Mouse (Mus musculus) hindbrain, embryonic 16.5 days (tissue): ENCODE measurements around the gene Stpg2. TPM values are rescaled to one million over a fixed set of nuclear protein-coding genes. Genes with fewer than 3 reads are reported as not detected.

Experiments
- ATAC-seq: fragments of 200-750 bp; cut with Nextera tagmentation; 2 replicates; pipeline ENCODE4 v1.8.0; 2017; ENCODE audit warnings: moderate TSS enrichment, moderate library complexity
- H3K27ac ChIP-seq: fragments of 300-500 bp; sonication (generic); 2 replicates; pipeline ENCODE4 v1.5.1; 2014; ENCODE audit warnings: low read depth, mild to moderate bottlenecking, control low read depth, low read length, moderate library complexity
- H3K27me3 ChIP-seq: fragments of 300-500 bp; sonication (generic); replicated peaks from 2 replicates; pipeline ENCODE4 v1.6.1; 2014; ENCODE audit warnings: low read length; ENCODE audit not compliant: control insufficient read depth, insufficient read depth
- H3K36me3 ChIP-seq: fragments of 300-500 bp; sonication (generic); 2 replicates; pipeline ENCODE4 v1.6.1; 2014; ENCODE audit warnings: mild to moderate bottlenecking, low read length, moderate library complexity, mixed read lengths; ENCODE audit not compliant: control insufficient read depth, insufficient read depth
- H3K4me1 ChIP-seq: fragments of 300-500 bp; sonication (generic); 2 replicates; pipeline ENCODE4 v1.6.1; 2014; ENCODE audit warnings: low read depth, low read length; ENCODE audit not compliant: control insufficient read depth, insufficient read depth
- H3K4me2 ChIP-seq: fragments of 300-500 bp; sonication (generic); 2 replicates; pipeline ENCODE4 v1.6.1; 2014; ENCODE audit warnings: mild to moderate bottlenecking, low read length, control low read depth, moderate library complexity
- H3K4me3 ChIP-seq: fragments of 300-500 bp; sonication (generic); 2 replicates; pipeline ENCODE4 v1.5.1; 2014; ENCODE audit warnings: mild to moderate bottlenecking, low read length, control low read depth, moderate library complexity
- H3K9ac ChIP-seq: fragments of 300-500 bp; sonication (generic); 2 replicates; pipeline ENCODE4 v1.6.1; 2014; ENCODE audit warnings: low read depth, mild to moderate bottlenecking, control low read depth, low read length, moderate library complexity
- H3K9me3 ChIP-seq: fragments of 300-500 bp; sonication (generic); 2 replicates; pipeline ENCODE4 v1.6.1; 2014; ENCODE audit warnings: mild to moderate bottlenecking, low read length, moderate library complexity; ENCODE audit not compliant: control insufficient read depth
- WGBS: fragments of 180-500 bp; shearing (Covaris S2); extraction: QIAGEN DNeasy Blood & Tissue Kit; methylation state at CpG from one replicate; pipeline ENCODE4 v1.1.7; 2014; 5-methylcytosine and 5-hydroxymethylcytosine counted together
- polyA plus RNA-seq: library from polyadenylated mRNA; unstranded; fragments of >200 nt; fragmentation: Nextera tagmentation; extraction: Ambion mirVana; gene quantifications from 2 replicates; pipeline ENCODE4 v1.2.1, GENCODE M21; 2015

The Stpg2 gene
- polyA plus RNA-seq: not detected in 2 replicates

GRCm38 (mm10) chr3:139205444-139205998, at the start of gene Stpg2:
Gene Stpg2 (plus strand): TSS chr3:139205694.
- Histone ChIP-seq H3K9ac (peak within 1 kb of the TSS; percentile 83), H3K36me3 (no peaks in the 10 kb centered on the region), H3K9me3 (no peaks in the 10 kb centered on the region), H3K4me3 (peak within 1 kb of the TSS; percentile 73), H3K27me3 (peaks cover 10% of the 10 kb centered on the region), H3K27ac (peak within 1 kb of the TSS; percentile 99), H3K4me2 (peak within 1 kb of the TSS; percentile 88), H3K4me1 (peaks cover 3% of the 10 kb centered on the region)
- WGBS: under 1% methylated on average over 45 of the region's 49 CpGs
- ATAC-seq: peak; percentile 99

GRCm38 (mm10) chr3:139162146-139162545, 43.3 kb upstream of the Stpg2 start:
- 71% methylated on average over 2 of the region's 2 CpGs for WGBS
- Histone ChIP-seq H3K4me1 (no peaks in the 10 kb centered on the region), H3K36me3 (no peaks in the 10 kb centered on the region), H3K4me3 (no peak overlapping the region), H3K9ac (no peak overlapping the region), H3K4me2 (no peak overlapping the region), H3K27me3 (no peaks in the 10 kb centered on the region), H3K9me3 (no peaks in the 10 kb centered on the region), H3K27ac (no peak overlapping the region)
- no peak for ATAC-seq

- ATAC-seq: no peak
Measured at GRCm38 (mm10) chr3:139162658-139163057, 42.8 kb upstream of the Stpg2 start.

GRCm38 (mm10) chr3:139168510-139169269, 36.8 kb upstream of the Stpg2 start:
- no peak overlapping the region for H3K9ac ChIP-seq
- ATAC-seq: no peak
- H3K4me2 ChIP-seq: no peak overlapping the region
- no peak overlapping the region for H3K27ac ChIP-seq
- WGBS: 33% methylated on average over 4 of the region's 4 CpGs
- no peaks in the 10 kb centered on the region for H3K27me3 ChIP-seq
- H3K9me3 ChIP-seq: no peaks in the 10 kb centered on the region
- H3K4me3 ChIP-seq: no peak overlapping the region
- no peaks in the 10 kb centered on the region; the same call in 1 of the 2 replicates for H3K4me1 ChIP-seq
- no peaks in the 10 kb centered on the region for H3K36me3 ChIP-seq

More at GRCm38 (mm10) chr3:139162658-139163057, 42.8 kb upstream of the Stpg2 start:
- no peaks in the 10 kb centered on the region for H3K27me3 ChIP-seq
- H3K4me1 ChIP-seq: no peaks in the 10 kb centered on the region
- H3K9ac ChIP-seq: no peak overlapping the region
- H3K36me3 ChIP-seq: no peaks in the 10 kb centered on the region
- no peak overlapping the region for H3K4me3 ChIP-seq
- no peak overlapping the region for H3K27ac ChIP-seq
- no peaks in the 10 kb centered on the region for H3K9me3 ChIP-seq
- WGBS: 87% methylated on average over 4 of the region's 4 CpGs
- no peak overlapping the region for H3K4me2 ChIP-seq

GRCm38 (mm10) chr3:139169740-139170139, 35.8 kb upstream of the Stpg2 start:
- Histone ChIP-seq H3K9me3 (no peaks in the 10 kb centered on the region), H3K9ac (no peak overlapping the region), H3K4me1 (no peaks in the 10 kb centered on the region; the same call in 1 of the 2 replicates), H3K27ac (no peak overlapping the region), H3K27me3 (no peaks in the 10 kb centered on the region), H3K4me3 (no peak overlapping the region), H3K4me2 (no peak overlapping the region), H3K36me3 (no peaks in the 10 kb centered on the region)
- ATAC-seq: no peak
- 45% methylated on average over 1 of the region's 1 CpGs for WGBS

- Histone ChIP-seq H3K4me1 (no peaks in the 10 kb centered on the region), H3K27ac (no peak overlapping the region), H3K9me3 (peaks cover 4% of the 10 kb centered on the region; the same call in 1 of the 2 replicates), H3K9ac (no peak overlapping the region), H3K36me3 (no peaks in the 10 kb centered on the region), H3K4me3 (no peak overlapping the region), H3K27me3 (no peaks in the 10 kb centered on the region), H3K4me2 (no peak overlapping the region)
- ATAC-seq: no peak
- WGBS: 19% methylated on average over 1 of the region's 1 CpGs
Measured at GRCm38 (mm10) chr3:139176936-139177335, 28.6 kb upstream of the Stpg2 start.

GRCm38 (mm10) chr3:139191541-139191940, 14.0 kb upstream of the Stpg2 start:
- Histone ChIP-seq H3K9ac (no peak overlapping the region), H3K27me3 (no peaks in the 10 kb centered on the region), H3K4me1 (no peaks in the 10 kb centered on the region), H3K4me3 (no peak overlapping the region), H3K9me3 (no peaks in the 10 kb centered on the region), H3K27ac (no peak overlapping the region), H3K36me3 (no peaks in the 10 kb centered on the region), H3K4me2 (no peak overlapping the region)
- no peak for ATAC-seq
- 68% methylated on average over 1 of the region's 1 CpGs for WGBS

- Histone ChIP-seq H3K4me3 (no peak overlapping the region), H3K36me3 (no peaks in the 10 kb centered on the region), H3K4me1 (no peaks in the 10 kb centered on the region), H3K27me3 (no peaks in the 10 kb centered on the region), H3K27ac (no peak overlapping the region), H3K9me3 (no peaks in the 10 kb centered on the region), H3K4me2 (no peak overlapping the region), H3K9ac (no peak overlapping the region)
- no peak for ATAC-seq
Measured at GRCm38 (mm10) chr3:139193917-139194316, 11.6 kb upstream of the Stpg2 start.

- no peak for ATAC-seq
- WGBS: 67% methylated on average over 3 of the region's 3 CpGs
Measured at GRCm38 (mm10) chr3:139198412-139198811, 7.1 kb upstream of the Stpg2 start.

More at GRCm38 (mm10) chr3:139198412-139198811, 7.1 kb upstream of the Stpg2 start:
- H3K4me1 ChIP-seq: no peaks in the 10 kb centered on the region
- H3K9ac ChIP-seq: no peak overlapping the region
- H3K4me3 ChIP-seq: no peak overlapping the region
- peaks cover 5% of the 10 kb centered on the region for H3K27me3 ChIP-seq
- H3K27ac ChIP-seq: no peak overlapping the region
- no peaks in the 10 kb centered on the region for H3K9me3 ChIP-seq
- no peaks in the 10 kb centered on the region for H3K36me3 ChIP-seq
- H3K4me2 ChIP-seq: no peak overlapping the region
